Mouse (Mus musculus) megakaryocyte, embryonic 14.5 days (primary cell): ENCODE measurements at regions not wholly inside any gene's neighbourhood (a gene's known extent, or its start where the extent isn't known, plus 50 kb on each side); places are given as distances from the start of the nearest gene placed in this dataset.

Source experiments
- FLI1 ChIP-seq: IDR thresholded peaks from 2 replicates; pipeline ENCODE4 v1.6.1; 2012; ENCODE audit warnings: low read length, inconsistent platforms, mixed read lengths
- GATA1 ChIP-seq: IDR thresholded peaks from 3 replicates; pipeline ENCODE4 v1.6.1; 2012; ENCODE audit warnings: mixed read lengths, low read length, inconsistent platforms, borderline replicate concordance

DNA sequence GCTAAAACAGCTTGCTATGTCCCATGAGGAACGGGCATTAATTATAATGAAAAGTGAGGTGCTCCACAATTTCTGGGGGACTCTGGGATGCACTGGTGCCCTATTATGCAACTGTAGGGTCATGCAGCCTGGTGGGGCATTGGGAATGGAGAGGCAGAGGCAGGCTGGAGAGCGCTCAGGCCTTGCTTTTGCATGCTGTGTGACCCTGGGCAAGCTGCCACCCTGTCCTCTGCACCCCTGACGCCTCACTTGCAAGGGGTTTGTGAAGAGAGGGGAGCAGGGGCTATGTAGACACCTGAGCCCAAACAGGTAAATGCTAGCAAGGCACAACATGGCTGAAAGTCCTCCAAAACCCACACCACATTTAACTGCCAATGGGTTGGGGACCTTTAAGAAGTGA is 142.8 kb downstream of the Kif26a start:
- TF ChIP-seq GATA1 (no peak), FLI1 (no peak)
